Mouse (Mus musculus) E14TG2a.4 (cell line): ENCODE data around the gene Itgal.

Experiments
- H3K27me3 ChIP-seq: 2 replicates; pipeline ENCODE4 v1.6.1; 2014; ENCODE audit warnings: low read length, control low read depth; ENCODE audit not compliant: insufficient read depth
- H3K36me3 ChIP-seq: 2 replicates; pipeline ENCODE4 v1.6.1; 2014; ENCODE audit warnings: low read length, control low read depth; ENCODE audit not compliant: insufficient read depth
- H3K4me1 ChIP-seq: replicated peaks from 2 replicates; pipeline ENCODE4 v1.6.1; 2014; ENCODE audit warnings: low read depth, low read length, control low read depth
- H3K4me3 ChIP-seq: replicated peaks from 2 replicates; pipeline ENCODE4 v1.5.1; 2014; ENCODE audit warnings: mild to moderate bottlenecking, low read length
- H3K9me3 ChIP-seq: 2 replicates; pipeline ENCODE4 v1.6.1; 2014; ENCODE audit warnings: low read length, control low read depth
- CTCF ChIP-seq: conservative IDR thresholded peaks from 2 replicates; pipeline ENCODE4 v1.5.1; 2014; ENCODE audit warnings: low read length
- NANOG ChIP-seq: IDR thresholded peaks from 2 replicates; pipeline ENCODE4 v1.6.1; 2014; ENCODE audit warnings: borderline replicate concordance, low read length, mixed read lengths
- POU5F1 ChIP-seq: IDR thresholded peaks from 2 replicates; pipeline ENCODE4 v1.6.1; 2014; ENCODE audit warnings: low read length, borderline replicate concordance

Gene Itgal

DNA sequence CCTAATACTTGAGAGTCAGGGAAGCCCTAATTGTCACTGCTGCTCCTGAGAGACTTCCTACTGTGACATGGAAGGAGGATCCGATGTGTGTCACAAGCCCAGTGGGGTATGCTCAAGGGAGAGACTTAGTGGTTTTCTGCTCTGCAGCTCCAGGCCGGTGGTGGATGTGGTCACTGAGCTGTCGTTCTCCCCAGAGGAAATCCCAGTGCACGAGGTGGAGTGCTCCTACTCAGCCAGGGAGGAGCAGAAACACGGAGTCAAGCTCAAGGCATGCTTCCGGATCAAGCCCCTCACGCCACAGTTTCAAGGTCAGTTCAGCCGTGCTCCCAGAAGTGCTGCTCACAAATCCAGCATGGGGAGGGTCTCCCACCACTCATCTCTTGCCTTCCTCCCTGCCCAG is 17.9 kb downstream of the Itgal start:
- TF ChIP-seq POU5F1 (no peak), CTCF (no peak), NANOG (no peak)
- Histone ChIP-seq H3K4me3 (no peak overlapping the region), H3K27me3 (peaks cover 7% of the 10 kb centered on the region), H3K9me3 (no peaks in the 10 kb centered on the region), H3K4me1 (peaks cover 28% of the 10 kb centered on the region), H3K36me3 (no peaks in the 10 kb centered on the region)

DNA sequence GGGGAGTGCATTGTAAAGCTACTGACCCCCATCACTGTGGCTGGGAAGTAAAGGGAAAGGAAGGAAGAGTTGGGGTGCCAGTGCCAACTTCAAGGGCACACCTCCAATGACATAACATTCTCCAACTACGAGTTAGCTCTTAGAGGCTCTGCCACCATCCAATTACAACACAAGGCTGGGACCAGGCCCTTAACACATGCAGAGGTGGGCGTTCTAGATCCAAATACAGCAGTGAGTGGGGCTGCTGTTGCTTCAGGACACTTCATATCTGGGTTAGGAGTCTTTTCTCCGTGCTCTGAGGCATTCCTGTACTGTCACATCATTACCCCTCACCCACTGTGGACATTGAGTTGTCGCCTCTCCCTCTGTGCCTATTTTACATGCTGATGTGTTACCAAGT is 25.0 kb downstream of the Itgal start:
- Histone ChIP-seq H3K36me3 (no peaks in the 10 kb centered on the region), H3K27me3 (no peaks in the 10 kb centered on the region), H3K4me3 (no peak overlapping the region), H3K9me3 (no peaks in the 10 kb centered on the region), H3K4me1 (peaks cover 24% of the 10 kb centered on the region)
- TF ChIP-seq POU5F1 (no peak), NANOG (no peak), CTCF (no peak)

DNA sequence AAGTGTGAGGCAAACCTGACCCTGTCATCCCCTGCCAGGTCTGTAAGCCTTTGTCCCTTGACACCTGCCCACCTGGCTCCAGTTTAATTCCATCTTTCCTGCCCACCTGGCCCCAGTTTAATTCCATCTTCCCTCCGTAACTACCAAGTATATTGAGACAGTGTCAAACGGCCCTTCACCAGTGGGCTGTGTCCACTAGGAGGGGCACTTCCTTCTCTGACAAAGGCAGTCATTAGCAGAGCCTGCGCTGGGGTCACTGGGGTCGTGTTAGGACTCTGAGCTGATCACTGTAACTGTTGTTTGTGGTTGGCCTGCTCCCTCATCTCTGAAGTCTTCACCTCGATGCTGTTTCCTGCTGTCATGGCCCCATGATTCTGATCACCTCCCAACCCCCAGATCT is 26.0 kb downstream of the Itgal start:
- Histone ChIP-seq H3K4me3 (no peak overlapping the region), H3K9me3 (no peaks in the 10 kb centered on the region), H3K36me3 (no peaks in the 10 kb centered on the region), H3K27me3 (no peaks in the 10 kb centered on the region), H3K4me1 (peaks cover 24% of the 10 kb centered on the region)
- TF ChIP-seq CTCF, result peak; percentile 21; the same call in 1 of the 2 replicates
- TF ChIP-seq POU5F1, result no peak

DNA sequence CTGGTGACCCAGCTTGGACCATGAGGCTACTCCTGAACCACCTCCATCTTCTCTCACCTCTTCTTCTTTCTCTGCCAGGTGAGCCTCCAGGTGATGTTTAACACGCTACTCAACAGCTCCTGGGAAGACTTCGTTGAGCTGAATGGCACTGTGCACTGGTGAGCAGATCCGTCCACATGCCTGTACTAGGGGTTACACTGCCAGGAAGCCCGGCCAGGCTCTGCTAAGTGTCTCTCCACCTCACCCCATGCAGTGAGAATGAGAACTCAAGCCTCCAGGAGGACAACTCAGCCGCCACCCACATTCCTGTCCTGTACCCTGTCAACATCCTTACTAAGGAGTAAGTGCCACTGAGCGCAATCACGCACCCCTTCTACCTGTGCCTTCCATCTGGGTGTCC is 28.9 kb downstream of the Itgal start:
- Histone ChIP-seq H3K4me1 (peaks cover 15% of the 10 kb centered on the region), H3K4me3 (no peak overlapping the region), H3K27me3 (no peaks in the 10 kb centered on the region), H3K9me3 (no peaks in the 10 kb centered on the region), H3K36me3 (no peaks in the 10 kb centered on the region)
- TF ChIP-seq NANOG (no peak), CTCF (no peak), POU5F1 (no peak)

DNA sequence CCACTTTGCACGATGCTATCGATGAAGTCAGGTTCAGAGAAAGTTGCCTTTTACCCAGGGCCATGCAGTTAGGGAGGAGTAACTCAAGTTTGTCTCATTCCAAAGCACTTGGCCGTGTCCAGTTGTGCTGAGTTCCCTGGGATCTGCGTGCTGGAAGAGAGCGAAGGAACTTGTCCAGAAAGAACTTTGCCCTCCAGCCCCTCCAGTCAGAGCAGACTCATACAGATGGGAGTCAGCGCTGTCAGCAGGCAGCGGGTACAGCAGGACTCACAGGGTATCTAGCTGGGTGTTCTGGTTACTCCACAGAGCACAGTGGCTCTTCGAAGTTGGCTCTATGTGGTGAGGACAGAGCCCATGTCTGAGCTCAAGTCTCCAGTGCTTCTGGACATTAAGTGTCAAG is 29.5 kb downstream of the Itgal start:
- H3K4me3 ChIP-seq, result no peak overlapping the region
- peaks cover 15% of the 10 kb centered on the region for H3K4me1 ChIP-seq
- TF ChIP-seq CTCF (no peak), POU5F1 (no peak), NANOG (no peak)
- H3K36me3 ChIP-seq, result no peaks in the 10 kb centered on the region
- no peaks in the 10 kb centered on the region for H3K27me3 ChIP-seq
- no peaks in the 10 kb centered on the region for H3K9me3 ChIP-seq

DNA sequence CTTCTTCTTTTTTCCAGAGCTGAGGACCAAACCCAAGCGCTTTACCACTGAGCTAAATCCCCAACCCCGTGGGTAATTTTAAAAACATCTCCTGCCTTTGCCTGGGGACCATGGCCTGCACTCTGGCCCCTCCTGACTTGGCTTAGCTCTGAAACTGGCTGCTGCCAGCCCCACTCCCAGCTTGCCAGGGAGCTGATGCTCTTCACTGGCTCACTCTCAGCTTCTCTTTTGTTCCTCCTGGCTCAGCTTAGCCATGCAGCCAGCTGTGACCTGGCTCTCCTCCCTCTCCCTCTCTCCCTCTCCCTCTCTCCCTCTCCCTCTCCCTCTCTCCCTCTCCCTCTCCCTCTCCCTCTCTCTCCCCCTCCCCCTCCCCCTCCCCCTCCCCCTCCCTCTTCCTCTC is 30.6 kb downstream of the Itgal start:
- no peaks in the 10 kb centered on the region for H3K36me3 ChIP-seq
- H3K4me3 ChIP-seq, result no peak overlapping the region
- TF ChIP-seq NANOG (no peak), POU5F1 (no peak), CTCF (no peak)
- H3K9me3 ChIP-seq, result no peaks in the 10 kb centered on the region
- no peaks in the 10 kb centered on the region for H3K27me3 ChIP-seq
- peaks cover 8% of the 10 kb centered on the region for H3K4me1 ChIP-seq

DNA sequence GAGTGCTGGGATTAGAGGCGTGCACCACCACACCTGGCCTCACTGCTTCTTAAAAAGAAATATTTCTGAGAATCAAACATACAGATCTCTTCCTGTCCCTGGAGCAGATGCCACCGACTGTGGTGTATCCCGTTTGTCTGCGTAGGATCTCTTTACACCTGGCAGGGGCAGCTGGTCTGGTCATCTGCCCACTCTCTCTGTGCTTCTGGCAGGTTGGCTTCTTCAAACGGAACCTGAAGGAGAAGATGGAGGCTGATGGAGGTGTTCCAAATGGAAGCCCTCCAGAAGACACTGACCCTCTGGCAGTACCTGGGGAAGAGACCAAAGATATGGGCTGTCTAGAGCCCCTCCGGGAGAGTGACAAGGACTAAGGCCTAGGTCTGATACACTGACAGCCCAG is 37.2 kb downstream of the Itgal start:
- H3K27me3 ChIP-seq, result peaks cover 3% of the 10 kb centered on the region; the same call in 1 of the 2 replicates
- H3K36me3 ChIP-seq, result no peaks in the 10 kb centered on the region
- no peaks in the 10 kb centered on the region for H3K9me3 ChIP-seq
- H3K4me1 ChIP-seq, result no peaks in the 10 kb centered on the region
- TF ChIP-seq POU5F1, result no peak
- TF ChIP-seq NANOG, result no peak
- TF ChIP-seq CTCF, result no peak
- no peak overlapping the region for H3K4me3 ChIP-seq

DNA sequence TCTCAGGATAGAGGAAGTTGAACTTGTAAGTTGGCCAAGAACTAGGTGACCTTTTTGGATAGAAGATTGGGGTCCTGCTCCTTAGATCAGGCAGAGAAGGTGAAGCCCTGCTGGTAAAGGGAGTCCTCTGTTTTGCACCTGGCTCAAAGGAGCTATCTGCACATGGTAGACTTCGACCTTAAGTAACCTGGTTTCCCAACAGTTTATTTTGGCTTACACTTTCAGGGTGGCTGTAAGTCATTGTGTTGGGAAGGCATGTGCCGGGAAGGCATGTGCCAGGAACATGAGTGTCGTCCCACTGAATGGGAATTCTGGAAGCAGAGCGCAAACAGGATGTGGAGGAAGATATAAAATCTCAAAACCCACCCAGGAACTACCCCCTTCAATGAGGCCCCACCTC is 39.5 kb downstream of the Itgal start:
- Histone ChIP-seq H3K36me3 (no peaks in the 10 kb centered on the region), H3K9me3 (no peaks in the 10 kb centered on the region), H3K4me1 (peaks cover 3% of the 10 kb centered on the region), H3K27me3 (peaks cover 3% of the 10 kb centered on the region; the same call in 1 of the 2 replicates), H3K4me3 (no peak overlapping the region)
- TF ChIP-seq POU5F1 (no peak), NANOG (no peak), CTCF (no peak)

DNA sequence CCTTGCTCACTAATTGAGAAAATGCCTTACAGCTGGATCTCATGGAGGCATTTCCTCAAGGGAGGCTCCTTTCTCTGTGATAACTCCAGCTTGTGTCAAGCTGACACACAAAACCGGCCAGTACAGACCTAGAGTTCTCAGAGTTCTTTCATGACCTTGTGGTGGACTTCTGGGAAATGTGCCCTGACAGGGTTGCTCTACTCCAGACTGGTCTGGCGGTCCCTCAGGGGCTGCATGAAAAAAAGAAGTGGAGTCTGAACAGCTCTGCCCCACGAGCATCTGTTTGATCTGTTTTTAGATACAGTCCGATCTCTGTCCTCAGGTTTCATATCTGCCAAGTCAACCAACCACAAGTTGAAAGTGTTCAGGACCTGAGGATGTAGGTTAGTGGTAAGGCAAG is 41.6 kb downstream of the Itgal start:
- Histone ChIP-seq H3K9me3 (no peaks in the 10 kb centered on the region), H3K4me3 (no peak overlapping the region), H3K4me1 (peaks cover 17% of the 10 kb centered on the region), H3K36me3 (no peaks in the 10 kb centered on the region), H3K27me3 (peaks cover 7% of the 10 kb centered on the region)
- no peak for TF ChIP-seq NANOG
- TF ChIP-seq POU5F1, result no peak
- no peak for TF ChIP-seq CTCF
